Mouse (Mus musculus) forebrain, embryonic 11.5 days (tissue): Measurements from ENCODE around the gene Nhs. TPM values are rescaled to one million over a fixed set of nuclear protein-coding genes. Genes with fewer than 3 reads are reported as not detected.
A peak's percentile ranks its signal among the peaks of the same experiment; 100 is the strongest.

Experiments used
- ATAC-seq: fragments of 200-750 bp; cut with Nextera tagmentation; replicated peaks from 2 replicates; pipeline ENCODE4 v1.8.0; 2017; ENCODE audit warnings: moderate TSS enrichment; ENCODE audit not compliant: low FRiP score
- DNase-seq: peaks from one replicate; pipeline ENCODE4 v3.0.0-alpha.2; 2017; ENCODE audit warnings: low spot score
- H3K27ac ChIP-seq: fragments of 300-500 bp; sonication (generic); 2 replicates; pipeline ENCODE4 v1.5.1; 2014; ENCODE audit warnings: low read depth, low read length
- H3K27me3 ChIP-seq: fragments of 300-500 bp; sonication (generic); 2 replicates; pipeline ENCODE4 v1.6.1; 2014; ENCODE audit warnings: mild to moderate bottlenecking, low read length, mixed read lengths; ENCODE audit not compliant: control insufficient read depth, insufficient read depth
- H3K36me3 ChIP-seq: fragments of 300-500 bp; sonication (generic); 2 replicates; pipeline ENCODE4 v1.6.1; 2014; ENCODE audit warnings: mild to moderate bottlenecking, low read length, moderate library complexity, mixed read lengths; ENCODE audit not compliant: control insufficient read depth, insufficient read depth
- H3K4me1 ChIP-seq: fragments of 300-500 bp; sonication (generic); replicated peaks from 2 replicates; pipeline ENCODE4 v1.6.1; 2014; ENCODE audit warnings: low read length, mixed read lengths; ENCODE audit not compliant: control insufficient read depth, insufficient read depth
- H3K4me2 ChIP-seq: fragments of 300-500 bp; sonication (generic); 2 replicates; pipeline ENCODE4 v1.6.1; 2014; ENCODE audit warnings: low read depth, mild to moderate bottlenecking, low read length, moderate library complexity, mixed read lengths; ENCODE audit not compliant: severe bottlenecking
- H3K4me3 ChIP-seq: fragments of 300-500 bp; sonication (generic); 2 replicates; pipeline ENCODE4 v1.5.1; 2014; ENCODE audit warnings: low read depth, low read length
- H3K9ac ChIP-seq: fragments of 300-500 bp; sonication (generic); 2 replicates; pipeline ENCODE4 v1.6.1; 2014; ENCODE audit warnings: low read length
- H3K9me3 ChIP-seq: fragments of 300-500 bp; sonication (generic); 2 replicates; pipeline ENCODE4 v1.6.1; 2016; ENCODE audit warnings: low read length, mixed read lengths; ENCODE audit not compliant: control insufficient read depth
- WGBS: fragments of 180-500 bp; shearing (Covaris S2); extraction: QIAGEN DNeasy Blood & Tissue Kit; methylation state at CpG from one replicate; pipeline ENCODE4 v1.1.7; 2014; 5-methylcytosine and 5-hydroxymethylcytosine counted together
- polyA plus RNA-seq: library from polyadenylated mRNA; unstranded; fragments of >200 nt; fragmentation: Nextera tagmentation; extraction: Ambion mirVana; gene quantifications from 2 replicates; pipeline ENCODE4 v1.2.1, GENCODE M21; 2014

Gene Nhs
- polyA plus RNA-seq, 1 experiment from 2014 or later, result 4.6 TPM

GRCm38 (mm10) chrX:161972723-161973122 is 186.8 kb downstream of the Nhs start:
- no peaks in the 10 kb centered on the region for H3K36me3 ChIP-seq
- no peaks in the 10 kb centered on the region for H3K9me3 ChIP-seq
- H3K9ac ChIP-seq, result no peak overlapping the region
- peaks cover 20% of the 10 kb centered on the region; the same call in 1 of the 2 replicates for H3K27me3 ChIP-seq
- H3K27ac ChIP-seq, result no peak overlapping the region
- DNase-seq, result no peak
- H3K4me2 ChIP-seq, result no peak overlapping the region
- H3K4me1 ChIP-seq, result no peaks in the 10 kb centered on the region
- no peak for ATAC-seq
- no peak overlapping the region for H3K4me3 ChIP-seq

DNA sequence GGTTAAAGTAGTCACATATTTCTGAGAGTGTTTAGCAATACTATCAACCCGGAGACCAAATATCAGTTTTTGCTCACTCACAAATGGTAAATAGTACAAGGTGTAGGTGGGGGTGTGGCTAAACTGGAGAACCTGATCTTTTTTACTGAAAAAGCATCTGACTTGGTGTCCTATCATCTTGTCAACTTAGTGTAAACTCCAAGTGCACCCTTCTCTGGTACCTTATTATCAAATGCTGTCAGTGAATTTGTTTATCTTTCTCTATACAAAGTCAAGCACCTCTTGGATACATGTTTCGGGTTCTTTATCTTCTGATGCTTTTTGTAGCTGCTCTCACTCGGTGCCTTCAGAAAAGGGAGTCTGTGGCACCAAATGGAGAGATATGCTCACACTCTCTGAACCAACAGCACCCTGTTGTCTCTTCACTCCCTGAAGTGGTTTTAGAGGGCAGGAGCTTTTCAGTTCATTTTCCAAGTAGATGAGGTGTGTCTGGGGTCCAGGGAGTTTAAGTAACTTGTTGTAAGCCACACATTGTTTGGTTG is 187.5 kb downstream of the Nhs start:
- Histone ChIP-seq H3K27me3 (peaks cover 18% of the 10 kb centered on the region; the same call in 1 of the 2 replicates), H3K9ac (no peak overlapping the region)

GRCm38 (mm10) chrX:161971131-161971530 is 188.4 kb downstream of the Nhs start:
- no peaks in the 10 kb centered on the region for H3K36me3 ChIP-seq
- peaks cover 15% of the 10 kb centered on the region; the same call in 1 of the 2 replicates for H3K27me3 ChIP-seq
- ATAC-seq, result 0 out of 2 replicates have a peak, but pooled peaks have one; percentile 18
- H3K4me1 ChIP-seq, result no peaks in the 10 kb centered on the region
- H3K4me3 ChIP-seq, result no peak overlapping the region
- DNase-seq, result no peak
- no peaks in the 10 kb centered on the region for H3K9me3 ChIP-seq
- H3K27ac ChIP-seq, result no peak overlapping the region
- no peak overlapping the region for H3K4me2 ChIP-seq
- 69% methylated on average over 1 of the region's 1 CpGs for WGBS
- H3K9ac ChIP-seq, result no peak overlapping the region

More for the DNA sequence above, 187.5 kb downstream of the Nhs start:
- Histone ChIP-seq H3K4me2 (no peak overlapping the region), H3K27ac (no peak overlapping the region), H3K4me1 (no peaks in the 10 kb centered on the region), H3K4me3 (no peak overlapping the region), H3K36me3 (no peaks in the 10 kb centered on the region), H3K9me3 (no peaks in the 10 kb centered on the region)
- ATAC-seq (no peak), DNase-seq (no peak)
- WGBS, result 76% methylated on average over 3 of the region's 3 CpGs

- H3K36me3 ChIP-seq, result no peaks in the 10 kb centered on the region
- H3K4me3 ChIP-seq, result no peak overlapping the region
- H3K27me3 ChIP-seq, result peaks cover 12% of the 10 kb centered on the region; the same call in 1 of the 2 replicates
- H3K9me3 ChIP-seq, result no peaks in the 10 kb centered on the region
- H3K4me1 ChIP-seq, result no peaks in the 10 kb centered on the region
- H3K27ac ChIP-seq, result no peak overlapping the region
- H3K4me2 ChIP-seq, result no peak overlapping the region
- DNase-seq (no peak), ATAC-seq (no peak)
- WGBS, result 31% methylated on average over 4 of the region's 4 CpGs
- no peak overlapping the region for H3K9ac ChIP-seq
Observed at GRCm38 (mm10) chrX:161967692-161968091, 191.8 kb downstream of the Nhs start.

GRCm38 (mm10) chrX:161963372-161963771 is 196.2 kb downstream of the Nhs start:
- ATAC-seq, result no peak
- Histone ChIP-seq H3K27me3 (peaks cover 10% of the 10 kb centered on the region; the same call in 1 of the 2 replicates), H3K36me3 (no peaks in the 10 kb centered on the region)

GRCm38 (mm10) chrX:161962855-161963254 is 196.7 kb downstream of the Nhs start:
- 81% methylated on average over 1 of the region's 1 CpGs for WGBS
- Histone ChIP-seq H3K27me3 (peaks cover 10% of the 10 kb centered on the region; the same call in 1 of the 2 replicates), H3K36me3 (no peaks in the 10 kb centered on the region), H3K9me3 (no peaks in the 10 kb centered on the region), H3K4me1 (no peaks in the 10 kb centered on the region), H3K4me2 (no peak overlapping the region), H3K4me3 (no peak overlapping the region), H3K27ac (no peak overlapping the region), H3K9ac (no peak overlapping the region)
- ATAC-seq (no peak), DNase-seq (no peak)

More at GRCm38 (mm10) chrX:161963372-161963771, 196.2 kb downstream of the Nhs start:
- Histone ChIP-seq H3K9ac (no peak overlapping the region), H3K4me1 (no peaks in the 10 kb centered on the region), H3K9me3 (no peaks in the 10 kb centered on the region), H3K27ac (no peak overlapping the region), H3K4me3 (no peak overlapping the region), H3K4me2 (no peak overlapping the region)
- no peak for DNase-seq

DNA sequence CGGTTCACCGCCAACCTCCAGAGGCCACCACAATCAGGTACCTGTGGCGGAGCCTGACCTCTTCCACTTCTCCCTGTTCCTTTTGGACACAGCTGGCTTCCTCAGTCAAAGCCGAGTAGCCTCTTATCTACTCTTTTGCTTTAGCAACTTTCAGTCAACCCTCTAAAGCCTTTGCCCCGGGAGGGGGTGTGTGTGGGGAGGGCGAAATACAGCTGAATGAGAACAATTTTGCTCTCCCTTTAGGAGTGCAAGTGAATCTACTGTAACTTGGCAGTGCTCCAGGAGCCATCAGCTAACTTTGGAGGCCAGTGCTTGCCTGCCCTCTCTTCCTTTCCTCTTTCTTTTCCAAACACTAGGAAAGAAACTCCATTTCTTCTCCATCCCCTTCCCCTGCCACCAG is 197.8 kb downstream of the Nhs start:
- no peak overlapping the region for H3K27ac ChIP-seq
- ATAC-seq, result no peak
- no peaks in the 10 kb centered on the region for H3K4me1 ChIP-seq
- H3K4me3 ChIP-seq, result no peak overlapping the region
- DNase-seq, result no peak
- no peak overlapping the region for H3K9ac ChIP-seq
- H3K36me3 ChIP-seq, result no peaks in the 10 kb centered on the region
- WGBS, result 68% methylated on average over 6 of the region's 6 CpGs
- H3K9me3 ChIP-seq, result no peaks in the 10 kb centered on the region
- H3K27me3 ChIP-seq, result peaks cover 10% of the 10 kb centered on the region; the same call in 1 of the 2 replicates
- H3K4me2 ChIP-seq, result no peak overlapping the region

GRCm38 (mm10) chrX:161961176-161961575 is 198.4 kb downstream of the Nhs start:
- DNase-seq, result no peak
- Histone ChIP-seq H3K4me1 (no peaks in the 10 kb centered on the region), H3K27ac (no peak overlapping the region), H3K9me3 (no peaks in the 10 kb centered on the region), H3K36me3 (no peaks in the 10 kb centered on the region), H3K27me3 (peaks cover 12% of the 10 kb centered on the region; the same call in 1 of the 2 replicates), H3K9ac (no peak overlapping the region), H3K4me2 (no peak overlapping the region), H3K4me3 (no peak overlapping the region)
- WGBS, result 60% methylated on average over 4 of the region's 4 CpGs
- ATAC-seq, result no peak

GRCm38 (mm10) chrX:161952356-161952755 is 207.2 kb downstream of the Nhs start:
- H3K27me3 ChIP-seq, result peaks cover 9% of the 10 kb centered on the region; the same call in 1 of the 2 replicates
- DNase-seq, result no peak
- no peak overlapping the region for H3K9ac ChIP-seq
- no peaks in the 10 kb centered on the region for H3K4me1 ChIP-seq
- H3K4me3 ChIP-seq, result no peak overlapping the region
- H3K27ac ChIP-seq, result no peak overlapping the region
- H3K4me2 ChIP-seq, result no peak overlapping the region
- H3K9me3 ChIP-seq, result no peaks in the 10 kb centered on the region
- no peaks in the 10 kb centered on the region for H3K36me3 ChIP-seq
- no peak for ATAC-seq
